Mouse (Mus musculus): Measurements from ENCODE around the gene Hmgb2. TPM values are rescaled to one million over a fixed set of nuclear protein-coding genes. Genes with fewer than 3 reads are reported as not detected.

Hmgb2 gene
- 1.8 and 11.2 TPM in 2 replicates for polyA plus RNA-seq (2012; rRNA removed; ENCODE audit: low replicate concordance)

DNA sequence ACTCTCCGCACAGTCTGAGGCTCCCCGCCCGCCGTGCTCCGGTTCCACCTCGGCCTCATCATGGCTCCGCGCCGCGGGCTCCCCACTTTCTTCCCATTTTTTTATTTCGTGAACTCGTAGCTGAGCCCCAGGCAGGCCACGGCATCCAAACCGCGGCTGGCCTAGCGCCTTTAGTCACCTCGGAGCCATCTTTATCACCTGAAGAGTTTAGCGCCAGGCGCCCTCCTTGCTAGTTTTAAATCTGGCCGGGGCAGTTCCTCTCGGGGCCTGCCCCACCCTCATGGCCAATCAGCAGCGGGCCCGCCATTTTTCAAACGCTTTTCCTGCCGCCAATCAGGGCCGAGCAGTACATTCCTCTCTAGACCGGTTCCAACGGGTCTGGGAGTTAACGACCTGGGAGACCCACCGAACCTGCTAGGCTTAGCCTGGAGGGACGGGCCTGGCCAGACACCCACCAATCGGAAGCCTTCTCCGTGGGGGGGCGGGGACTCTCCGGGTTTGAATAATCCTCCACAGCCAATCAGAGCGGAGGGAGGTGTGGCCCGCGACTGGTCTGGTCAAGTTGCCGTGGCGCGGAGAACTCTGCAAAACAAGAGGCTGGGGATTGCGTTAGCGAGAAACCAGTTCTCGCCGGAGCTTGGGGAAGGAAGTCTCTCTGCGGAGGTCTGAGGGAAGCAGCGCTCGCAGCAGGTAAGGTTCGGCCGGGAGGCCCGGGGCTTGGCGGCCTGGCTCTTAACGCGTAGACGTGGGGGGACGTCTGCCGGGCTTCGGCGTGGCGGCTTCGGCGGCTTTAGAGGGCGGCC, at the start of gene Hmgb2:
Gene Hmgb2, plus strand, starts transcription at position 592 of the 803 bp plus-strand sequence.

DNA sequence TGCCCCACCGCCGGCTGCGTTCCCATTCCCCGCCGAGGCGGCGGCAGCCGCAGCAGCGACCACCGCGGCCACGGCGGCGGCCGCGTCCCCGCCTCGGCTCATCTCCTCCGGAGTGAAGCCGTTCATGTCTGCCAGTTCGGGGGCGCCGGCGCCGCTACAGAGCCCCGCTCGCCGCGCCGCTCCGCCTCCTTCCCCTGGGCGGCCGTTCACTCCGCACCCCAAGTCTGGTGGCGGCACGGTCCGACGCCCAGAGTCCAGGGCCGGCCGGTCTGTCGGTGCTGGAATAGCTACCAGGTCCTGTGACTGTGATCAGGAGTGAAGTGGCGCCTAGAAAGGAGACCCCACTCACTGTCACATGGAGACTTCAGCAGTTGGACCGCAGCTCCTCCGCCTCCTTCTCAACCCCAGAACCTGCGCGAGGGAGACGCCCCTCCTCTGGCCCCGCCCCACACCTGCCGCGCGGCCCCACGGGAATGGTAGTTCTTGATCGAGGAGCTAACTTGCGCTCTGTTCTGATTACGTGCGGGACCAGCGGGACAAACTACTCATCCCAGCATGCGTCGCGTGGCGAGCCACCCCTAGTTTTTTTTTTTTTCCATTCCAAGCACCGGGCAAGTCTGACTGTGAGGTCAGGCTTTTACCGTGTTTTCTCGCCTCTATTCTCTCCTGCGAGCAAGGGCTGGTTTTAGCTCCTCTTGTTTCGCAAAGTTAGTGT, 24.1 kb upstream of the Hmgb2 start, which contains the start of gene Sap30:
Gene Sap30, minus strand, starts transcription at position 420 of the 715 bp plus-strand sequence.

Other genes starting within 250 kb of the Hmgb2 start
- 0.11 and 33.6 TPM in 2 replicates for gene Hand2, start 190.9 kb upstream of the Hmgb2 start, polyA plus RNA-seq (2012; rRNA removed; ENCODE audit: low replicate concordance)
- gene Scrg1, start 56.0 kb upstream of the Hmgb2 start, polyA plus RNA-seq (2012; rRNA removed; ENCODE audit: low replicate concordance) = not detected in 2 replicates
- 2.7 and 10.1 TPM in 2 replicates for gene Sap30, start 24.0 kb upstream of the Hmgb2 start, polyA plus RNA-seq (2012; rRNA removed; ENCODE audit: low replicate concordance)
- gene Galnt7, start 141.1 kb downstream of the Hmgb2 start, polyA plus RNA-seq (2012; rRNA removed; ENCODE audit: low replicate concordance) = 2.5 and 6.3 TPM in 2 replicates